Mouse (Mus musculus) myocyte (in vitro differentiated cells): ENCODE measurements around the gene B4galt3. TPM values are rescaled to one million over a fixed set of nuclear protein-coding genes. Genes with fewer than 3 reads are reported as not detected.
A peak's percentile ranks its signal among the peaks of the same experiment; 100 is the strongest.

ENCODE experiments used
- H3K27me3 ChIP-seq: one replicate; pipeline ENCODE4 v1.6.1; 2011; ENCODE audit not compliant: control insufficient read depth, insufficient read depth, insufficient read length
- H3K36me3 ChIP-seq: one replicate; pipeline ENCODE4 v1.6.1; 2011; ENCODE audit not compliant: control insufficient read depth, insufficient read depth
- H3K4me2 ChIP-seq: one replicate; pipeline ENCODE4 v1.6.1; 2011; ENCODE audit warnings: low read depth, control low read depth
- H3K4me3 ChIP-seq: one replicate; pipeline ENCODE4 v1.5.1; 2011; ENCODE audit warnings: mild to moderate bottlenecking, control low read depth, moderate library complexity
- H3K79me2 ChIP-seq: one replicate; pipeline ENCODE4 v1.6.1; 2011; ENCODE audit not compliant: control insufficient read depth, insufficient read depth
- H3ac ChIP-seq: one replicate; pipeline ENCODE4 v1.6.1; 2011; ENCODE audit not compliant: control insufficient read depth, insufficient read length
- CEBPB ChIP-seq: IDR thresholded peaks from 2 replicates; pipeline ENCODE4 v1.6.1; 2011; ENCODE audit warnings: mild to moderate bottlenecking, moderate library complexity; ENCODE audit not compliant: poor library complexity, insufficient read depth, severe bottlenecking
- E2F4 ChIP-seq: IDR thresholded peaks from one replicate; pipeline ENCODE4 v1.6.1; 2011; ENCODE audit warnings: mild to moderate bottlenecking, control low read depth, moderate library complexity; ENCODE audit not compliant: insufficient read depth
- MAX ChIP-seq: IDR thresholded peaks from one replicate; pipeline ENCODE4 v1.6.1; 2011; ENCODE audit warnings: low read depth, mild to moderate bottlenecking, control low read depth
- MYOD1 ChIP-seq, 3 experiments: IDR thresholded peaks; one replicate each; pipeline ENCODE4 v1.6.1; 2011; ENCODE audit warnings: control low read depth in 2 of 3, low read depth in 2 of 3, mild to moderate bottlenecking in 2 of 3, moderate library complexity in 1 of 3; ENCODE audit not compliant: insufficient read length in 2 of 3, control insufficient read depth in 1 of 3
- MYOG ChIP-seq, 3 experiments: IDR thresholded peaks; one replicate each; pipeline ENCODE4 v1.6.1; 2011; ENCODE audit warnings: control low read depth in 2 of 3, low read depth in 2 of 3, mild to moderate bottlenecking in 2 of 3; ENCODE audit not compliant: insufficient read length in 2 of 3, control insufficient read depth in 1 of 3, insufficient read depth in 1 of 3
- POLR2A ChIP-seq: IDR thresholded peaks from one replicate; pipeline ENCODE4 v1.6.1; 2011; ENCODE audit warnings: low read depth, mild to moderate bottlenecking, control low read depth, moderate library complexity; ENCODE audit not compliant: insufficient read length
- POLR2AphosphoS2 ChIP-seq: IDR thresholded peaks from one replicate; pipeline ENCODE4 v1.6.1; 2011; ENCODE audit warnings: low read depth, control low read depth; ENCODE audit not compliant: insufficient read length
- REST ChIP-seq: IDR thresholded peaks from one replicate; pipeline ENCODE4 v1.6.1; 2011; ENCODE audit warnings: mild to moderate bottlenecking, control low read depth, moderate library complexity; ENCODE audit not compliant: insufficient read depth, insufficient read length
- SRF ChIP-seq: IDR thresholded peaks from one replicate; pipeline ENCODE4 v1.6.1; 2011; ENCODE audit warnings: low read depth; ENCODE audit not compliant: control insufficient read depth, insufficient read length
- TCF12 ChIP-seq: IDR thresholded peaks from one replicate; pipeline ENCODE4 v1.6.1; 2011; ENCODE audit warnings: mild to moderate bottlenecking, control low read depth; ENCODE audit not compliant: poor library complexity, insufficient read depth, severe bottlenecking
- TCF3 ChIP-seq: IDR thresholded peaks from one replicate; pipeline ENCODE4 v1.6.1; 2011; ENCODE audit warnings: low read depth, control low read depth; ENCODE audit not compliant: insufficient read length
- USF1 ChIP-seq: IDR thresholded peaks from one replicate; pipeline ENCODE4 v1.6.1; 2011; ENCODE audit warnings: low read depth, mild to moderate bottlenecking, control low read depth, moderate library complexity
- polyA plus RNA-seq: library from polyadenylated mRNA; unstranded; fragments of >200 nt; fragmentation: generic; extraction: Trizol; gene quantifications from one replicate; pipeline ENCODE4 v1.2.1, GENCODE M21; 2012; ENCODE audit warnings: missing spikeins

The B4galt3 gene
- polyA plus RNA-seq, 1 experiment = 19.3 TPM

DNA sequence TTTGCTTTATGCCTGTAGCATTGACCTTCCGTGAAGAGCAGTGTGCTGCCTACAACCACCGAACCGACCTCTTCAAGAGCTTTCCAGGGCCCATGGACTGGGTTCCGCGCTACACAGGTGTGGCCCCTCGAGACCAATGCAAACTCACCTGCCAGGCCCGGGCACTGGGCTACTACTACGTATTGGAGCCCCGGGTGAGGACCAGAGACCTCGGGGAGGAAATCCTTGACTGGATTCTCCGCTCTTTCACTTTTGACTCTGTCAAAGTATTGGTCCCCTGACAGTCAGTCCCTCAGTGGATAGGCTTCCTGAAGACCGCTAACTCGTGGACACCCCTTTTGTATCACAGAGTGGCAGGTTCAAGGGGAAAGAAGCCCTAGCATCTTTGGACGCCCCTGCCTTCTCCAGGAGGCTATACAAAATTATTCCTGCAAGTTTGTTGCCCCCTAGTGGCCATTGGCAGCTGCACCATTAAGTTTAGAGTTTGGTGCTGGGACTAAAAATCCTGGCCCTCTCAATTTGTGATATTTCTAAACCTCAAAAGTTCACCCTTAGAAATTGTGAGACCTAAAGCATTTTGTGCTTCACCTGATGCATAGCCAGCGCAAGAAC, 13.1 kb upstream of the B4galt3 start:
- TF ChIP-seq CEBPB = no peak
- no peak for TF ChIP-seq USF1
- TF ChIP-seq MYOD1 (IDR thresholded peaks at IDR 0.05; ENCODE audit: control insufficient read depth in 1 of 3, insufficient read length in 2 of 3, low read depth in 2 of 3) = no peak
- TF ChIP-seq REST = no peak
- no peak for TF ChIP-seq TCF12
- no peak for TF ChIP-seq SRF
- H3K4me3 ChIP-seq = no peak overlapping the region
- no peaks in the 10 kb centered on the region for H3K27me3 ChIP-seq
- no peaks in the 10 kb centered on the region for H3K36me3 ChIP-seq
- H3ac ChIP-seq = no peak overlapping the region
- H3K4me2 ChIP-seq = no peak overlapping the region
- no peaks in the 10 kb centered on the region for H3K79me2 ChIP-seq

- no peaks in the 10 kb centered on the region for H3K27me3 ChIP-seq
- TF ChIP-seq SRF (no peak), TCF3 (no peak), USF1 (no peak), E2F4 (no peak), MAX (no peak), TCF12 (no peak), REST (no peak), CEBPB (no peak), MYOG (IDR thresholded peaks at IDR 0.05; ENCODE audit: control insufficient read depth in 1 of 3, insufficient read depth in 1 of 3, insufficient read length in 2 of 3, low read depth in 2 of 3) (no peak), MYOD1 (IDR thresholded peaks at IDR 0.05; ENCODE audit: control insufficient read depth in 1 of 3, insufficient read length in 2 of 3, low read depth in 2 of 3) (no peak), POLR2A (no peak), POLR2AphosphoS2 (no peak)
- no peak overlapping the region for H3K4me2 ChIP-seq
- H3ac ChIP-seq = no peak overlapping the region
- H3K79me2 ChIP-seq = no peaks in the 10 kb centered on the region
- no peaks in the 10 kb centered on the region for H3K36me3 ChIP-seq
- H3K4me3 ChIP-seq = no peak overlapping the region
Measured at GRCm38 (mm10) chr1:171257781-171258180, 12.3 kb upstream of the B4galt3 start.

GRCm38 (mm10) chr1:171258921-171259320, 11.2 kb upstream of the B4galt3 start:
- Histone ChIP-seq H3K79me2 (no peaks in the 10 kb centered on the region), H3K27me3 (no peaks in the 10 kb centered on the region), H3K4me2 (no peak overlapping the region), H3K36me3 (no peaks in the 10 kb centered on the region), H3ac (no peak overlapping the region), H3K4me3 (no peak overlapping the region)
- TF ChIP-seq MYOD1 (IDR thresholded peaks at IDR 0.05; ENCODE audit: control insufficient read depth in 1 of 3, insufficient read length in 2 of 3, low read depth in 2 of 3) = no peak
- no peak for TF ChIP-seq POLR2A
- no peak for TF ChIP-seq CEBPB
- no peak for TF ChIP-seq E2F4
- no peak for TF ChIP-seq USF1
- no peak for TF ChIP-seq REST
- no peak for TF ChIP-seq MYOG (IDR thresholded peaks at IDR 0.05; ENCODE audit: control insufficient read depth in 1 of 3, insufficient read depth in 1 of 3, insufficient read length in 2 of 3, low read depth in 2 of 3)
- TF ChIP-seq POLR2AphosphoS2 = no peak
- TF ChIP-seq MAX = no peak

GRCm38 (mm10) chr1:171260316-171260715, 9.8 kb upstream of the B4galt3 start:
- TF ChIP-seq MYOD1 (IDR thresholded peaks at IDR 0.05; ENCODE audit: control insufficient read depth in 1 of 3, insufficient read length in 2 of 3, low read depth in 2 of 3) (no peak), SRF (no peak), POLR2A (no peak), MAX (no peak), TCF12 (no peak), USF1 (no peak), MYOG (IDR thresholded peaks at IDR 0.05; ENCODE audit: control insufficient read depth in 1 of 3, insufficient read depth in 1 of 3, insufficient read length in 2 of 3, low read depth in 2 of 3) (no peak), E2F4 (no peak), POLR2AphosphoS2 (no peak), REST (no peak), TCF3 (no peak), CEBPB (no peak)
- no peak overlapping the region for H3K4me3 ChIP-seq
- no peaks in the 10 kb centered on the region for H3K79me2 ChIP-seq
- H3K36me3 ChIP-seq = no peaks in the 10 kb centered on the region
- no peak overlapping the region for H3K4me2 ChIP-seq
- H3ac ChIP-seq = no peak overlapping the region
- H3K27me3 ChIP-seq = no peaks in the 10 kb centered on the region

- H3K4me2 ChIP-seq = peak overlapping the region; percentile 96
- no peaks in the 10 kb centered on the region for H3K36me3 ChIP-seq
- peak overlapping the region; percentile 1 for H3K4me3 ChIP-seq
- no peak for TF ChIP-seq USF1
- no peak for TF ChIP-seq E2F4
- TF ChIP-seq POLR2AphosphoS2 = no peak
- no peak for TF ChIP-seq SRF
- no peak for TF ChIP-seq TCF3
- TF ChIP-seq CEBPB = no peak
- TF ChIP-seq TCF12 = no peak
- TF ChIP-seq MYOD1 (IDR thresholded peaks at IDR 0.05; ENCODE audit: control insufficient read depth in 1 of 3, insufficient read length in 2 of 3, low read depth in 2 of 3) = no peak
- TF ChIP-seq REST = no peak
- no peak for TF ChIP-seq MYOG (IDR thresholded peaks at IDR 0.05; ENCODE audit: control insufficient read depth in 1 of 3, insufficient read depth in 1 of 3, insufficient read length in 2 of 3, low read depth in 2 of 3)
- no peaks in the 10 kb centered on the region for H3K79me2 ChIP-seq
- H3ac ChIP-seq = no peak overlapping the region
- no peaks in the 10 kb centered on the region for H3K27me3 ChIP-seq
Measured at GRCm38 (mm10) chr1:171262594-171263130, 7.5 kb upstream of the B4galt3 start.
